Mouse (Mus musculus): Measurements from ENCODE around the gene D930048N14Rik. TPM values are rescaled to one million over a fixed set of nuclear protein-coding genes. Genes with fewer than 3 reads are reported as not detected.

The D930048N14Rik gene
- polyA plus RNA-seq, 1 experiment from 2014 or later: 5.9 TPM

- Histone ChIP-seq H3K4me1 (ENCODE audit: control insufficient read depth, insufficient read depth, low read length) (peaks cover 10% of the 10 kb centered on the region), H3K27me3 (ENCODE audit: control insufficient read depth, insufficient read depth, low read length) (no peaks in the 10 kb centered on the region), H3K4me3 (replicated peaks; ENCODE audit: low read length) (peak within 1 kb of the TSS; percentile 68), H3K9me3 (replicated peaks; ENCODE audit: control insufficient read depth, low read length) (no peaks in the 10 kb centered on the region), H3K27ac (ENCODE audit: low read length) (peak within 1 kb of the TSS; percentile 88), H3K36me3 (ENCODE audit: control insufficient read depth, insufficient read depth, low read length) (no peaks in the 10 kb centered on the region), H3K9ac (ENCODE audit: low read length) (peak within 1 kb of the TSS; percentile 81), H3K4me2 (ENCODE audit: low read depth, low read length) (peak within 1 kb of the TSS; percentile 72)
- ATAC-seq (ENCODE audit: insufficient read depth, low FRiP score): peak; percentile 85
- under 1% methylated on average over 61 of the region's 61 CpGs for WGBS
These were observed 15.0 kb upstream of the D930048N14Rik start, which contains the start of gene Rmnd5b for GRCm38 (mm10) chr11:51635525-51636322. Rmnd5b (minus strand) TSS chr11:51635896.

DNA sequence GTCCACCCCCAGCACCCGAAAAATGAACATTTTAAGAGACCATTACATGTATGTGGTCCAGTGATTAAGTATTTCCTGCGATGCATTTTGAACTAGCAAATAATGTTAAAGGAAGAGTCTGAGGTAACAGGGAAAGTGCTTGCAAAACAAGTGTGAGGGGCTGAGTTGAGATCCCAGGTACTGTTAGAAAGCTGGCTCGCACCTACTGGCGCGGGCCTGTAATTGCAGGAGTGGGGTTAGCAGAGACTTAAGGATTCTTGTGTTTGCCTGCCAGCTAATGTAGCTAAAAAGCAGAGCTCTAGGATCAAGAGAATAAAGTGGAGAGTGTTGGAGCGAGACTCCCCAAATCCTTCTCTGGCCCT is 14.4 kb upstream of the D930048N14Rik start:
- peak; percentile 42; the same call in 1 of the 2 replicates for ATAC-seq (ENCODE audit: insufficient read depth, low FRiP score)
- H3K27me3 ChIP-seq (ENCODE audit: control insufficient read depth, insufficient read depth, low read length): no peaks in the 10 kb centered on the region
- peak overlapping the region; percentile 88 for H3K27ac ChIP-seq (ENCODE audit: low read length)
- H3K9ac ChIP-seq (ENCODE audit: low read length): peak overlapping the region; percentile 81
- H3K4me1 ChIP-seq (ENCODE audit: control insufficient read depth, insufficient read depth, low read length): peaks cover 10% of the 10 kb centered on the region
- H3K9me3 ChIP-seq (replicated peaks; ENCODE audit: control insufficient read depth, low read length): no peaks in the 10 kb centered on the region
- no peaks in the 10 kb centered on the region for H3K36me3 ChIP-seq (ENCODE audit: control insufficient read depth, insufficient read depth, low read length)
- 4% methylated on average over 6 of the region's 6 CpGs for WGBS
- peak overlapping the region; percentile 72 for H3K4me2 ChIP-seq (ENCODE audit: low read depth, low read length)
- H3K4me3 ChIP-seq (replicated peaks; ENCODE audit: low read length): peak overlapping the region; percentile 68

GRCm38 (mm10) chr11:51637971-51638414 is 12.8 kb upstream of the D930048N14Rik start:
- peak overlapping the region; percentile 25 for H3K4me3 ChIP-seq (replicated peaks; ENCODE audit: low read length)
- peak overlapping the region; percentile 60 for H3K9ac ChIP-seq (ENCODE audit: low read length)
- 7% methylated on average over 17 of the region's 17 CpGs for WGBS

GRCm38 (mm10) chr11:51638497-51638896 is 12.3 kb upstream of the D930048N14Rik start:
- no peak for ATAC-seq (ENCODE audit: insufficient read depth, low FRiP score)
- Histone ChIP-seq H3K4me1 (ENCODE audit: control insufficient read depth, insufficient read depth, low read length) (peaks cover 10% of the 10 kb centered on the region), H3K27ac (ENCODE audit: low read length) (0 out of 2 replicates have a peak overlapping the region, but pooled peaks have one; percentile 74), H3K4me2 (ENCODE audit: low read depth, low read length) (peak overlapping the region; percentile 50), H3K27me3 (ENCODE audit: control insufficient read depth, insufficient read depth, low read length) (no peaks in the 10 kb centered on the region), H3K36me3 (ENCODE audit: control insufficient read depth, insufficient read depth, low read length) (no peaks in the 10 kb centered on the region), H3K4me3 (replicated peaks; ENCODE audit: low read length) (no peak overlapping the region; the same call in 1 of the 2 replicates), H3K9ac (ENCODE audit: low read length) (no peak overlapping the region), H3K9me3 (replicated peaks; ENCODE audit: control insufficient read depth, low read length) (no peaks in the 10 kb centered on the region)
- WGBS: 69% methylated on average over 5 of the region's 5 CpGs

More at GRCm38 (mm10) chr11:51637971-51638414, 12.8 kb upstream of the D930048N14Rik start:
- Histone ChIP-seq H3K4me2 (ENCODE audit: low read depth, low read length) (peak overlapping the region; percentile 50), H3K9me3 (replicated peaks; ENCODE audit: control insufficient read depth, low read length) (no peaks in the 10 kb centered on the region), H3K36me3 (ENCODE audit: control insufficient read depth, insufficient read depth, low read length) (no peaks in the 10 kb centered on the region), H3K27ac (ENCODE audit: low read length) (peak overlapping the region; percentile 74), H3K4me1 (ENCODE audit: control insufficient read depth, insufficient read depth, low read length) (peaks cover 10% of the 10 kb centered on the region), H3K27me3 (ENCODE audit: control insufficient read depth, insufficient read depth, low read length) (no peaks in the 10 kb centered on the region)
- no peak for ATAC-seq (ENCODE audit: insufficient read depth, low FRiP score)

DNA sequence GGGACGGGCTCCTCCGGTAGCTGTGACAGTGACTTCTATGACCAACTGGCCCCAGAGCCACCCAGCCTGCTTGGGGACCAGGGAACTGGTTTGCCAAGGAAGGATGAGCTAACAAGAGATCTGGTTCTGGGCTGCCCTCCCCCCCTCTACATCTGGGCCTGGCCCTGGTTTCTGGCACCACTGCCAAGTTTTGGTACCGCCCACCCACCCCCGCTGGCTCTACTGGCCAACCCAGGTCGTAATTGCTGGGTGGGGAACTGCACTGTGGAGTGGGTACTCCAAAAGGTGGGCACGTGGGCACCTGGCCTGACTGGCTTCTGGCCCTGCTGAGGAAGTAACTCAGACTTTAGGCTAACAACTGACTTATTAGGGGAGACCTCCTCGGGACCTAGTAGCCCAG is 10.0 kb upstream of the D930048N14Rik start:
- Histone ChIP-seq H3K4me3 (replicated peaks; ENCODE audit: low read length) (no peak overlapping the region), H3K9me3 (replicated peaks; ENCODE audit: control insufficient read depth, low read length) (no peaks in the 10 kb centered on the region), H3K4me1 (ENCODE audit: control insufficient read depth, insufficient read depth, low read length) (peaks cover 14% of the 10 kb centered on the region), H3K27me3 (ENCODE audit: control insufficient read depth, insufficient read depth, low read length) (no peaks in the 10 kb centered on the region), H3K4me2 (ENCODE audit: low read depth, low read length) (no peak overlapping the region), H3K9ac (ENCODE audit: low read length) (no peak overlapping the region; the same call in 1 of the 2 replicates), H3K36me3 (ENCODE audit: control insufficient read depth, insufficient read depth, low read length) (no peaks in the 10 kb centered on the region), H3K27ac (ENCODE audit: low read length) (no peak overlapping the region)
- no peak; the same call in 1 of the 2 replicates for ATAC-seq (ENCODE audit: insufficient read depth, low FRiP score)
- WGBS: 81% methylated on average over 7 of the region's 7 CpGs

- H3K36me3 ChIP-seq (ENCODE audit: control insufficient read depth, insufficient read depth, low read length): no peaks in the 10 kb centered on the region
- 63% methylated on average over 9 of the region's 9 CpGs for WGBS
- no peak overlapping the region for H3K9ac ChIP-seq (ENCODE audit: low read length)
- no peak for ATAC-seq (ENCODE audit: insufficient read depth, low FRiP score)
- H3K9me3 ChIP-seq (replicated peaks; ENCODE audit: control insufficient read depth, low read length): no peaks in the 10 kb centered on the region
- H3K4me3 ChIP-seq (replicated peaks; ENCODE audit: low read length): no peak overlapping the region
- H3K4me2 ChIP-seq (ENCODE audit: low read depth, low read length): no peak overlapping the region
- H3K27me3 ChIP-seq (ENCODE audit: control insufficient read depth, insufficient read depth, low read length): no peaks in the 10 kb centered on the region
- H3K27ac ChIP-seq (ENCODE audit: low read length): no peak overlapping the region
- peaks cover 11% of the 10 kb centered on the region for H3K4me1 ChIP-seq (ENCODE audit: control insufficient read depth, insufficient read depth, low read length)
These were observed 7.6 kb upstream of the D930048N14Rik start for GRCm38 (mm10) chr11:51643202-51643601.

- 55% methylated on average over 15 of the region's 15 CpGs for WGBS
- no peak for ATAC-seq (ENCODE audit: insufficient read depth, low FRiP score)
- no peak overlapping the region for H3K4me2 ChIP-seq (ENCODE audit: low read depth, low read length)
- 0 out of 2 replicates have a peak, but pooled peaks cover 16% of the 10 kb centered on the region for H3K4me1 ChIP-seq (ENCODE audit: control insufficient read depth, insufficient read depth, low read length)
- no peak overlapping the region for H3K4me3 ChIP-seq (replicated peaks; ENCODE audit: low read length)
- H3K27me3 ChIP-seq (ENCODE audit: control insufficient read depth, insufficient read depth, low read length): no peaks in the 10 kb centered on the region
- H3K9me3 ChIP-seq (replicated peaks; ENCODE audit: control insufficient read depth, low read length): no peaks in the 10 kb centered on the region
- no peak overlapping the region for H3K9ac ChIP-seq (ENCODE audit: low read length)
- H3K27ac ChIP-seq (ENCODE audit: low read length): no peak overlapping the region
- no peaks in the 10 kb centered on the region for H3K36me3 ChIP-seq (ENCODE audit: control insufficient read depth, insufficient read depth, low read length)
These were observed 7.0 kb upstream of the D930048N14Rik start for GRCm38 (mm10) chr11:51643761-51644160.

DNA sequence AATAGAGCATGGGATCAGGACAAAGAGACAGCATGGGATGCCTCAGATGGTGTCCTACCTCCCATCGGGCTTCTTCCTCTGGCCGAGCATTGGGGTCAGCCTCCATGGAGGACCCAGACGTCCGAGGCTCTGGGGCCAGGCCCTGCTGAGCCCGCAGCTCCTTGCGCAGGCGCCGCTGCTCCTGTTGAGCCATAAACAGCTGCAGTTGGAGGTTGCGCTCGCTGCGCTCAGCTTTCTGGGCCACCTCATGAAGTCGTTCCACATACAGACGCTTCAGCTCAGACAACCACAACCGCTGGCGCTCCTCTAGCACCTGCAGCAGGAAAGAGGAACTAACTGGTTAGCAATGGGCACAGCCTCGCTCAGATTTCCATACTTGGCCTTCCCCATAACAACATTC is 6.5 kb upstream of the D930048N14Rik start:
- WGBS: 83% methylated on average over 16 of the region's 16 CpGs
- Histone ChIP-seq H3K4me3 (replicated peaks; ENCODE audit: low read length) (no peak overlapping the region), H3K36me3 (ENCODE audit: control insufficient read depth, insufficient read depth, low read length) (no peaks in the 10 kb centered on the region), H3K27ac (ENCODE audit: low read length) (no peak overlapping the region), H3K27me3 (ENCODE audit: control insufficient read depth, insufficient read depth, low read length) (no peaks in the 10 kb centered on the region), H3K9ac (ENCODE audit: low read length) (no peak overlapping the region), H3K9me3 (replicated peaks; ENCODE audit: control insufficient read depth, low read length) (no peaks in the 10 kb centered on the region), H3K4me2 (ENCODE audit: low read depth, low read length) (no peak overlapping the region), H3K4me1 (ENCODE audit: control insufficient read depth, insufficient read depth, low read length) (peaks cover 21% of the 10 kb centered on the region; the same call in 1 of the 2 replicates)
- no peak for ATAC-seq (ENCODE audit: insufficient read depth, low FRiP score)

- Histone ChIP-seq H3K27ac (ENCODE audit: low read length) (no peak overlapping the region), H3K27me3 (ENCODE audit: control insufficient read depth, insufficient read depth, low read length) (no peaks in the 10 kb centered on the region), H3K4me1 (ENCODE audit: control insufficient read depth, insufficient read depth, low read length) (peaks cover 24% of the 10 kb centered on the region), H3K36me3 (ENCODE audit: control insufficient read depth, insufficient read depth, low read length) (no peaks in the 10 kb centered on the region), H3K4me3 (replicated peaks; ENCODE audit: low read length) (no peak overlapping the region), H3K9me3 (replicated peaks; ENCODE audit: control insufficient read depth, low read length) (no peaks in the 10 kb centered on the region), H3K4me2 (ENCODE audit: low read depth, low read length) (no peak overlapping the region), H3K9ac (ENCODE audit: low read length) (no peak overlapping the region)
- 61% methylated on average over 13 of the region's 13 CpGs for WGBS
- ATAC-seq (ENCODE audit: insufficient read depth, low FRiP score): no peak
These were observed 5.5 kb upstream of the D930048N14Rik start for GRCm38 (mm10) chr11:51645293-51645692.

Data from stomach, embryonic 16.5 days (tissue).